Comparison of ENCODE assay signal across 8 mouse cellular contexts in genomic region chr2:20777931-20778330, GRCm38 (mm10).
A peak's percentile ranks its signal among the peaks of the same experiment; 100 is the strongest.
DNase-seq lines count a peak whose midpoint lies in the region; ATAC-seq and TF ChIP-seq lines count a peak whose summit lies in the region.

No protein-coding gene starts in this region.

- no peaks in the 10 kb centered on the region for H3K27me3 ChIP-seq in midbrain, embryonic 14.5 days (ENCODE audit: control insufficient read depth, insufficient read depth, low read length)
- H3K27me3 ChIP-seq in midbrain, embryonic 16.5 days (ENCODE audit: control insufficient read depth, insufficient read depth, low read depth, low read length): no peaks in the 10 kb centered on the region
- H3K27me3 ChIP-seq in embryonic facial prominence, embryonic 14.5 days (replicated peaks; ENCODE audit: control insufficient read depth, insufficient read depth, low read length): no peaks in the 10 kb centered on the region
- no peaks in the 10 kb centered on the region for H3K27me3 ChIP-seq in lung, embryonic 14.5 days (ENCODE audit: insufficient read depth, low read length)

- H3K9me3 ChIP-seq in midbrain, embryonic 14.5 days (ENCODE audit: control insufficient read depth, low read length): no peaks in the 10 kb centered on the region
- no peaks in the 10 kb centered on the region for H3K9me3 ChIP-seq in midbrain, embryonic 16.5 days (replicated peaks; ENCODE audit: control insufficient read depth, low read length, poor library complexity, severe bottlenecking)
- no peaks in the 10 kb centered on the region for H3K9me3 ChIP-seq in embryonic facial prominence, embryonic 14.5 days (ENCODE audit: control insufficient read depth, low read length)
- H3K9me3 ChIP-seq in lung, embryonic 14.5 days (ENCODE audit: low read depth, low read length): no peaks in the 10 kb centered on the region

- intact Hi-C loops in gastrocnemius, adult 2 months (cut with DNase I): loop anchor here (2.0 to 5.0 kb wide), 2 partner anchors 105 to 261 kb away; no protein-coding TSS in a partner anchor

- H3K36me3 ChIP-seq in midbrain, embryonic 14.5 days (ENCODE audit: control insufficient read depth, insufficient read depth, low read length): no peaks in the 10 kb centered on the region
- H3K36me3 ChIP-seq in midbrain, embryonic 16.5 days (ENCODE audit: control insufficient read depth, insufficient read depth, low read length): no peaks in the 10 kb centered on the region
- H3K36me3 ChIP-seq in embryonic facial prominence, embryonic 14.5 days (ENCODE audit: control insufficient read depth, insufficient read depth, low read length): peaks cover 15% of the 10 kb centered on the region; the same call in 1 of the 2 replicates
- H3K36me3 ChIP-seq in lung, embryonic 14.5 days (ENCODE audit: insufficient read depth): 0 out of 2 replicates have a peak, but pooled peaks cover 4% of the 10 kb centered on the region

- WGBS in midbrain, embryonic 14.5 days: 85% methylated on average over 6 of the region's 6 CpGs
- 82% methylated on average over 6 of the region's 6 CpGs for WGBS in midbrain, embryonic 16.5 days
- 70% methylated on average over 6 of the region's 6 CpGs for WGBS in embryonic facial prominence, embryonic 14.5 days
- WGBS in lung, embryonic 14.5 days: 76% methylated on average over 6 of the region's 6 CpGs

- H3K27ac ChIP-seq in gastrocnemius, adult 2 months: no peak overlapping the region
- no peak overlapping the region for H3K27ac ChIP-seq in midbrain, embryonic 14.5 days (replicated peaks; ENCODE audit: low read depth, low read length)
- no peak overlapping the region for H3K27ac ChIP-seq in midbrain, embryonic 16.5 days (ENCODE audit: low read length)
- no peak overlapping the region for H3K27ac ChIP-seq in embryonic facial prominence, embryonic 14.5 days (replicated peaks; ENCODE audit: low read depth, low read length)
- H3K27ac ChIP-seq in lung, embryonic 14.5 days (ENCODE audit: low read depth): no peak overlapping the region

- H3K4me2 ChIP-seq in midbrain, embryonic 14.5 days (ENCODE audit: low read length): no peak overlapping the region
- no peak overlapping the region for H3K4me2 ChIP-seq in midbrain, embryonic 16.5 days (ENCODE audit: low read length)
- no peak overlapping the region for H3K4me2 ChIP-seq in embryonic facial prominence, embryonic 14.5 days (ENCODE audit: low read depth, low read length)
- H3K4me2 ChIP-seq in lung, embryonic 14.5 days: no peak overlapping the region

- DNase-seq in gastrocnemius, adult 2 months: peak; percentile 40
- no peak for DNase-seq in gastrocnemius, adult 18-20 months (ENCODE audit: low spot score)
- DNase-seq in midbrain, embryonic 14.5 days: peak; percentile 60
- peak; percentile 48 for DNase-seq in embryonic facial prominence, embryonic 14.5 days (ENCODE audit: low spot score)
- DNase-seq in lung, embryonic 14.5 days: peak; percentile 68
- DNase-seq in urinary bladder, postnatal 4 days (ENCODE audit: low spot score in 2 of 2): no peak

- no peak overlapping the region for H3K9ac ChIP-seq in midbrain, embryonic 14.5 days (replicated peaks; ENCODE audit: low read length)
- H3K9ac ChIP-seq in midbrain, embryonic 16.5 days (ENCODE audit: low read depth, low read length): no peak overlapping the region
- H3K9ac ChIP-seq in embryonic facial prominence, embryonic 14.5 days (ENCODE audit: low read depth, low read length): no peak overlapping the region
- H3K9ac ChIP-seq in lung, embryonic 14.5 days: no peak overlapping the region

- ATAC-seq in midbrain, embryonic 14.5 days (ENCODE audit: low FRiP score, low TSS enrichment): no peak
- no peak for ATAC-seq in midbrain, embryonic 16.5 days
- ATAC-seq in embryonic facial prominence, embryonic 14.5 days (ENCODE audit: low read depth): no peak
- no peak for ATAC-seq in lung, embryonic 14.5 days (ENCODE audit: insufficient read depth)
- no peak for ATAC-seq in monocyte, adult 5-6 weeks (replicated peaks; ENCODE audit: insufficient number of reproducible peaks, low FRiP score, low TSS enrichment, poor library complexity, severe bottlenecking)

- peak; percentile 45 for TF ChIP-seq CTCF in gastrocnemius, adult 2 months (IDR thresholded peaks at IDR 0.05)
- peak; percentile 46; the same call in 1 of the 2 replicates for TF ChIP-seq CTCF in lung, embryonic 14.5 days (IDR thresholded peaks at IDR 0.05; ENCODE audit: low read depth)

- no peak overlapping the region for H3K4me3 ChIP-seq in gastrocnemius, adult 2 months
- no peak overlapping the region for H3K4me3 ChIP-seq in midbrain, embryonic 14.5 days (replicated peaks; ENCODE audit: low read depth, low read length)
- no peak overlapping the region for H3K4me3 ChIP-seq in midbrain, embryonic 16.5 days (ENCODE audit: low read depth, low read length)
- H3K4me3 ChIP-seq in embryonic facial prominence, embryonic 14.5 days (ENCODE audit: low read depth, low read length): no peak overlapping the region
- H3K4me3 ChIP-seq in lung, embryonic 14.5 days (ENCODE audit: low read depth, low read length): no peak overlapping the region

- H3K4me1 ChIP-seq in midbrain, embryonic 14.5 days (ENCODE audit: control insufficient read depth, insufficient read depth, low read length): no peaks in the 10 kb centered on the region
- H3K4me1 ChIP-seq in midbrain, embryonic 16.5 days (ENCODE audit: control insufficient read depth, insufficient read depth, low read length): no peaks in the 10 kb centered on the region
- no peaks in the 10 kb centered on the region for H3K4me1 ChIP-seq in embryonic facial prominence, embryonic 14.5 days (ENCODE audit: control insufficient read depth, insufficient read depth, low read length)
- no peaks in the 10 kb centered on the region for H3K4me1 ChIP-seq in lung, embryonic 14.5 days (ENCODE audit: insufficient read depth)

Comparison
In these comparisons a context has a peak if more than half of its experiments do, and no peak if none do; other contexts are left out.
1. DNase-seq: peak in gastrocnemius, adult 2 months (single experiment), midbrain, embryonic 14.5 days (single experiment), embryonic facial prominence, embryonic 14.5 days (single experiment) and lung, embryonic 14.5 days (single experiment); none in gastrocnemius, adult 18-20 months (single experiment) and urinary bladder, postnatal 4 days (0 of 2).